In the genomic region with DNA sequence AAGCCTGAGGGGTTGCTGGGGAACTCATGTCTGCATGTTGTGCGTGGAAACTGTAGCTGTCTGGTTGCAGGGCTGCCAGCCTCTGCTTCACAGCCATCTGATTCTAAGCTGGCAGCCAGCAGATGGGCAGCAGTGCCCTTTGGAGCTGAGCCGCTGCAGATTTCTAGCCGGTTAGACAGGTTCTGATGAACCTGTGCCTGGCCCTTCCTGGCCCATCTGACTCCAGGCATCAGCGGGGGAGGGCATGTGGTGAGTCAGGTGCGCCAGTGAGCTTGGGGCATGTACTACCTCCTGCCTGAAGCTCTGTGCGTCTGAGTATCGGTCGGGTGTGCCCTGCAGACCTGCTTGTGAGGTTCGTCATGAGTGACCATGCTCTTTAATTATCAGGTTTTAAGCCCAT, we compare ENCODE assay signal across 8 mouse cellular contexts. TPM values are rescaled to one million over a fixed set of nuclear protein-coding genes. Genes with fewer than 3 reads are reported as not detected.
DNase-seq lines count a peak whose midpoint lies in the region; ATAC-seq and TF ChIP-seq lines count a peak whose summit lies in the region.

No protein-coding gene starts in this region.

- WGBS in lung, adult 2 months, result 77% methylated on average over 9 of the region's 9 CpGs
- 87% methylated on average over 9 of the region's 9 CpGs for WGBS in midbrain, embryonic 11.5 days

- H3K4me1 ChIP-seq in lung, adult 2 months (ENCODE audit: control insufficient read depth, insufficient read depth, low read length), result no peaks in the 10 kb centered on the region
- peaks cover 2% of the 10 kb centered on the region for H3K4me1 ChIP-seq in midbrain, embryonic 11.5 days (ENCODE audit: control insufficient read depth, insufficient read depth, low read length)

- no peak overlapping the region for H3K4me3 ChIP-seq in lung, adult 2 months (replicated peaks; ENCODE audit: extremely low read depth, low read depth, low read length)
- H3K4me3 ChIP-seq in midbrain, embryonic 11.5 days (ENCODE audit: low read depth, low read length), result no peak overlapping the region

- no peak overlapping the region for H3K27ac ChIP-seq in midbrain, embryonic 11.5 days (ENCODE audit: low read depth, low read length)

- peak; percentile 73; the same call in 1 of the 2 replicates for TF ChIP-seq POLR2A in lung, adult 2 months (IDR thresholded peaks at IDR 0.05; ENCODE audit: borderline replicate concordance, extremely low read depth, low read depth, low read length)

- ATAC-seq in midbrain, embryonic 11.5 days (ENCODE audit: low FRiP score), result no peak

- no peaks in the 10 kb centered on the region for H3K36me3 ChIP-seq in midbrain, embryonic 11.5 days (ENCODE audit: control insufficient read depth, insufficient read depth, low read length)

- no peak overlapping the region for H3K9ac ChIP-seq in midbrain, embryonic 11.5 days (ENCODE audit: low read length)

- DNase-seq in adrenal gland, postnatal 36 days, result peak; percentile 37 to 46
- no peak for DNase-seq in adrenal gland, postnatal 4 days (ENCODE audit: low spot score in 2 of 2)
- DNase-seq in thymus, postnatal 4 days, result peak; percentile 27
- no peak for DNase-seq in thymus, postnatal 14 days
- peak; percentile 81 for DNase-seq in kidney, adult 9 months
- peak; percentile 41 for DNase-seq in lung, adult 2 months
- no peak for DNase-seq in midbrain, embryonic 11.5 days (ENCODE audit: low spot score, missing footprints)
- DNase-seq in urinary bladder, adult 2 months (ENCODE audit: low spot score), result no peak

- H3K4me2 ChIP-seq in midbrain, embryonic 11.5 days, result no peak overlapping the region

- no peak for TF ChIP-seq CTCF in lung, adult 2 months (IDR thresholded peaks at IDR 0.05; ENCODE audit: insufficient read depth, low read length)

- no peaks in the 10 kb centered on the region for H3K9me3 ChIP-seq in midbrain, embryonic 11.5 days (ENCODE audit: control insufficient read depth, low read length)

- no peaks in the 10 kb centered on the region for H3K27me3 ChIP-seq in midbrain, embryonic 11.5 days (ENCODE audit: control insufficient read depth, insufficient read depth, low read length)

RNA-seq across cellular contexts. Expression of gene Zfp750, which starts 24.8 kb away (rescaled TPM):
- under 1 TPM in 1 of 2 experiments, not detected in 1; 0.40 TPM for total RNA-seq in adrenal gland, postnatal 36 days (2021)
- total RNA-seq in adrenal gland, postnatal 4 days (2021), result 1 to 10 TPM in 1 of 2 experiments, under 1 TPM in 1; 0.70 to 1.0 TPM
- polyA plus RNA-seq in lung, adult 2 months (2012; rRNA removed), result 1.3 and 5.6 TPM in 2 replicates
- polyA plus RNA-seq in midbrain, embryonic 11.5 days (2014; fragmentation: Nextera tagmentation; extraction: Ambion mirVana), result 0.17 and 0.20 TPM in 2 replicates
- polyA plus RNA-seq in urinary bladder, adult 2 months (2012; rRNA removed), result 11.4 and 15.0 TPM in 2 replicates

Comparison
In these comparisons a context has a peak if more than half of its experiments do, and no peak if none do; other contexts are left out.
1. DNase-seq: peak in adrenal gland, postnatal 36 days (2 of 2), thymus, postnatal 4 days (single experiment), kidney, adult 9 months (single experiment) and lung, adult 2 months (single experiment); none in adrenal gland, postnatal 4 days (0 of 2), thymus, postnatal 14 days (single experiment), midbrain, embryonic 11.5 days (single experiment) and urinary bladder, adult 2 months (single experiment).